Mouse (Mus musculus) C2C12 (cell line): ENCODE results near the gene Fbxo39.

Experiments used
- CEBPB ChIP-seq: IDR thresholded peaks from one replicate; pipeline ENCODE4 v1.6.1; 2011; ENCODE audit warnings: low read depth, mild to moderate bottlenecking, control low read depth, moderate library complexity
- CTCF ChIP-seq: IDR thresholded peaks from one replicate; pipeline ENCODE4 v1.5.1; 2011; ENCODE audit not compliant: control insufficient read depth, insufficient read depth, insufficient read length
- MAX ChIP-seq: IDR thresholded peaks from one replicate; pipeline ENCODE4 v1.6.1; 2011; ENCODE audit warnings: mild to moderate bottlenecking, control low read depth
- MYOD1 ChIP-seq: IDR thresholded peaks from one replicate; pipeline ENCODE4 v1.6.1; 2011; ENCODE audit warnings: low read depth; ENCODE audit not compliant: control insufficient read depth, insufficient read length

GRCm38 (mm10) chr11:72344486-72344885, 30.2 kb downstream of the Fbxo39 start:
- TF ChIP-seq CTCF (no peak), CEBPB (no peak), MAX (no peak), MYOD1 (no peak)
